Mouse (Mus musculus) adipocyte (in vitro differentiated cells): Measurements from ENCODE around the gene Tmprss2.

ENCODE experiments used
- DNase-seq: peaks from one replicate; pipeline ENCODE4 v3.0.0-alpha.2; 2016; ENCODE audit warnings: low spot score

The Tmprss2 gene

DNA sequence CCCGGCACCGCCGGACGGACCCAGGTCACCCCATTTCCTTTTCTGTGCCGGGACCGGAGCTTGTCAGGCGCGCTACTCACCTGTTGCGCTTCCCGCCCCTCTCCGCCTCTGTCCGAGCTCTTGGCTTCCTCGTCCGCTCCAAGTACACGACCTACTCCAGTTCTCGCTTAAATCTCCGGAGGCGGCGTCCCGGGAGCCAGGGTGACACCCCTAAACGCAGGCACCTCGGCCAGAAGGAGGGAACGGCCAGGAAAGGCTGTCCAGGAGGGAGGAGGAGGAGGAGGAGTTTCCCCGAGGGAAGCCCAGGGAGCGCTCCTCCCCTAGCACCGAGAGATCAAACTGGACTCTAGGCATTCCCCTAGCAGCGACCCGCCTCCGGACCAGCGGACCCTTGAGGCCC lies at the start of gene Tmprss2:
Gene Tmprss2, minus strand, starts transcription at position 257 of the 400 bp plus-strand sequence.
- no peak for DNase-seq

DNA sequence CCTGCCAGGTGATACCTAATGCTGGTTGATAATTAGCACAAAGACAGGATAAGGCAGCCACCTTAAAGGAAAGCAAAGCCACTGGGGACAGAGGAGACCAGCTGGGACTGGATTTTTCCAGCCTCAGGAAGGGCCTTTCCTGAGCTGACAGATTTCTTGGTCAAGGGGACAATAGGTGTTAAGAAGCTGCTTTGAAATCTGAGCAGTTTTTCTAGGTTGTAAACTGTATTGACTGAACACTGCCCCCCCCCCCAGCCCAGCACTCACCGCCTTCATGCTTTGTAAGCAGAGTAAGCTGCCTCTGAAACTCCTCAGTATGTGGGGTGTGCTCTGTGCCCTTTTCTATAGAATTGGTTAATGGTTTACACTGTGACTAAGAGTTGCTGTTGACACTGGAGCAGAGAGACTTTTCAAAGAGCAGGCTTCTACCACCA lies 48.2 kb upstream of the Tmprss2 start:
- no peak for DNase-seq

DNA sequence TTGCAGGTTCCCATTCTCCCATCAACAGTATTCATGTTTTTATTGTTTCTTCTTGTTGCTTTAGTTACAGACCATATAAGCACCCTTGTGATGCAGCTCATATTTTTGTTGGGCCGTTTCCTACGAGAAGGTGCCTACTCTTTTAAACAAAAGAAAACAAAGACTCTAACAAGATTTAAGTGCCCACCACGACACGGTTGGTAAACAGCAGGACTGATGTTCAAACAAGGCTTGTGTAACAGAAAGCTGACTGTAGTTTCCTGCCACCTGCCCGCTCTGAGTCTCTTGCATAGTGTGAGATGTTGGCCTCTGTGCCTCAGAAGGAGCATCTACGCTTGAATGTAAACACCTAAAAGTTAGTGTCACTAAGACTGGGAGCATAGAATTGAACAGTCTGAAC lies 47.5 kb upstream of the Tmprss2 start:
- DNase-seq = no peak

DNA sequence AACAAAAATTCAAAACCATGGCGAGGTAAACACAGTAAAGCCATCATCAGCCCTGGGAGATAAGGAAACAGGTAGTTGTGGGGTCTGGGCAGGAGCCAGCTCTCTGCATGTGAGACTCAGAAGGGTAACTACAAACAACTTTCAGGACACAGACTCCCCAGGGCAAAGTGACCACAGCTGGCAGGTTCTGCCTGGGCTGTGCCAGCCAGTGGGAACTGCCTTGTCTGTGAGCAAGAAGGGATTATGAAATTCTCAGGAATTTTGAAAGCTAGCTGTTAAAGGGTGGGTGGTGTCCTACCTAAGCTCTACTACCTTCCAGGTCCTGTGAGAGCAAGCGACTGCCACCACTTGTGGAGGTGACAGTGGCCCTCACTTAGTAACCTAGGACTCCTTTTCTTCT lies 44.8 kb upstream of the Tmprss2 start:
- DNase-seq = peak; percentile 9

DNA sequence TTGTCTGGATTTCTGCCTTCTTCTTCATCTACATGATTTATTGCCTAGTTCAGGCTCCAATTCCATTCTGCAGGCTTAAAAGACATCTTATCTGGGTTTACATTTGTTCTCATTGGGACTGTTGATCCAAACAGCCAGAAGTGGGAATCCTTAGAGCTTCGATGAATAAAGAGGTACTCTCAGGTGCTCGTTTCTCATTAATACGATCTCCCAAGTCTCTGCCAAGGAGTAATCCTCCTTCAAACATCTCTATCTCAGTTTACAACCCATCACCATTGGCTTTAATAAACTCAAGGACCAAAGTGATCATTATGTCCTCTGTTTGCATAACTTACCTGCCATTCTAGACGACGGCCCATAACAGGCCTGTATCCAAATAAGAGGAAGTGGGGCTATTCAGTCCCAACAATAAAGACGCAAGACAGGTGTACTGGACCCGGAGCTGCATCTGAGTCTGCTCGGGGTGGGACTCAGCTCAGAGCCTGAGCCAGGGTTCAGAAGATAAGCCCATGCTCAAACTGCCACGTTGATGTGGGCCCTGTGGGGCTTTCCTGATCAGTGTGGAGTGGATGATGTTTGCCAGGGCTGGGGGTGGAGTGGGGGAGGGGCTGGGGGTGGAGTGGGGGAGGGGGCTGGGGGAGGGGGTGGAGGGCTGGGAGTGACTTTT lies 38.7 kb upstream of the Tmprss2 start:
- DNase-seq = no peak

DNA sequence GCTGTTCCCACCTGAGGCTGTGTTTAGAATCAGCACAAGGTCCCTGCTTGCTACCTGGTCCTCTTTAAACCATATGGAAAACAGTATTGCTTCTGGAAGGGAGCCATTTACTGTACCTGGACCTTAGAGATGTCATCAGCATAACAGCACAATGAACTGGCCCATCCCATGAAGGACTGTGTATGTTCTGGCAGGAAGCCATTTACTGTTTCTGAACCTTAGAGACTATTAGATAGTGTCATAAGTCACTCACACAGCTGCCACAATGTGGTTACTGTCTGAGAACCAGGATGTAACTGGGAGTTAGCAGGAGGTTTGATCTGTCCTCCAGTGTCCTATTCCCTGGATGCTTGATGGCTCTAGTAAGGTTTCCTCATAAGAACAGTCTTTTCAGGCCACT lies 33.7 kb upstream of the Tmprss2 start:
- no peak for DNase-seq

DNA sequence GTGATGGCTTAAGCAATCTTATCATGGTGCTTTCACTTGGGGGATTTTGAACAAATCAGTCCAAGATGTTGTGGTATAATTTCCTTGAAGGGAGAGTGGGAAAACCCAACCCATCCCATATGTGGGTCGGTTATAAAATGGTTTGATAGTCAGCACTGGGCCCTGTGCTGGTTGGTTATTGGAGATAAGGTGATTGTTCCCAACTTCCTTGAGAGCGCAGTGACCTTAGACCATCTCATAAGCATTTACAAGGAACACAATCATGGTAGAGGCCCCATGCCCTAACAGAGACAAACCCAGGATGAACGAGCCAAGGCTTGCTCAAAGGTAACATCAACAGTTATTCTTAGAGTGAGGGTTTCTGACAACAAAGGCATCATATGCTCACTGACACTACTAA lies 28.6 kb upstream of the Tmprss2 start:
- no peak for DNase-seq

DNA sequence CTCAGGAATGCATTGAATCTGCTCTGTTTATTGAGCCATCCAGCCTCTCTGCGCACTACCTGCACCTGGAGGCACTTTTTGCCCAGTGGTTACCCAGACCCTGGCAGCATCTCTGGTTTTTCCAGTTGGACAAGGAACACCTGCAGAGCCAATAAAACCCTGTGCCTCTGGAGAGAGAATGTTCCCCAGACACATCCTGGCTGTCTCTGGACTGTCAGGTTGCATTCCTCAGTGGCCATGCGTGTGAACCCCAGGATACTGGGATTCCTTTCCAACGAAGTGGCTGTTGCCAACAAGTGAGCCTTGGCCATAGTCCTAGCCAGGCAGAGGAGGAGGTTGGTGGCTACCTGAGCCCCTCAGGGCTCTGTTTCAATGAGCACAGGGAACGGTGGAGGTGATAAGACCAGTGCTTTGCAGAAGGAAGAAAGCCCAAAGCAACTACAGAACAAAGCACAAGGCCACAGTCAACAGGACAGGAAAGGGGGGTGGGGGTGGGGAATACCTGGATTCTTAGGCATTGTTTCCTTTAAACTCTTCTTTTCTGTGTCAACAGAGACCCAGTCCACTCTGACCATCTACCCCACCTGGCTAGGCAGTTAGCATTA lies 22.0 kb upstream of the Tmprss2 start:
- no peak for DNase-seq

DNA sequence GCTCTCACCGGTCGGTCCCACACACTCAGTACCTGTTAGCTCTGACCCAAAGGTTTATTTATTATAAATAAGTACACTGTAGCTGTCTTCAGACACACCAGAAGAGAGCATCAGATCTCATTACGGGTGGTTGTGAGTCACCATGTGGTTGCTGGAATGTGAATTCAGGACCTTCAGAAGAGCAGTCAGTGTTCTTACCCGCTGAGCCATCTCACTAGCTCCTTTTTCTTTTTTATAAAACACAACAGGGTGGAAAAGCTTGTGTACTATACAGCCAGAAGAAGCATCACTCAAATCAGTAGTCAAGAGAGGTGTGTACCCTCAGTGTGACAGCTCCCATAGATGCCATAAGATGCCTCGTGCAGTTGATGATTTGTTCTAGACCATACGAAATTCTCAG lies 12.2 kb upstream of the Tmprss2 start:
- DNase-seq = no peak

DNA sequence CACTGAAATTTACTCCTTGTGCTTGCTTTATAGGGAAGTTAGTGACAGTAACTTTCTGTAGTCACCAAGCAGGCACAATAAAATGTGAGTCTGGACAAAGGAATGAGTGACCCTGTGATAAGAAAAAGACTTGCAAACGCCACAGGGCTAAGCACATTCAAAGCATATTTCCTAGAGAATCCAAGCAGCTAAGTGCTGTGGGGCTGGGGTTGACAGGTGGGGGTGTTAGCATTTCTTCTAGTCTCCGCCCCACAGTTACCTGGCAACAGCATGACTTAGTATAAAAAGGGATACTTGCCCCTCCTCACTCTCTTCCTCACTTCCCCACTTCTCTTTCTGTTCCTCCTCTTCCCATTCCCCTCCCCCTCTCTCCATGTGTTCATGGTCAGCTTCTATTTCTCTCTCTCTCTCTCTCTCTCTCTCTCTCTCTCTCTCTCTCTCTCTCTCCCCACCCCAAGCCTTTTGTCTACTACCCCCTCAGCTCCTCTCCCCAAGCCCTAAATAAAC lies 11.4 kb upstream of the Tmprss2 start:
- no peak for DNase-seq

DNA sequence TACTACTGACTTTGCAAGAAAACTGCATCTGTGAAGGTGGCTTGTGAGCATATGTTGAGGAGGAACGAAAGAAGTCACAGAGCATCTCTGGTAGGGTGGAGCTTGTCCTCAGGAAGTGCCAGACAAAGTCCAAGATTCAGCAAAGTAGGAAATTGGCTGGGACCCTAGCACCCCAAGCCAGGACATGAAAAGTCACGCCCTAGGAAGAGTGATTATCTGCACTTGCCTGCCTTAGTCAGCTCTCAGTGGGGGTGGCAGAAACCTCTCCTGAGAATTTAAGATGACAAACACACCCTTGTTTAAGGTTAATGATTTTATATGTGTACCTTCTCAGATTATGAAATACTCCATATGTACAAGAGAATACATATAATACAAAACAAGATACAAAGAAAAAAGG lies 7.3 kb upstream of the Tmprss2 start:
- no peak for DNase-seq

DNA sequence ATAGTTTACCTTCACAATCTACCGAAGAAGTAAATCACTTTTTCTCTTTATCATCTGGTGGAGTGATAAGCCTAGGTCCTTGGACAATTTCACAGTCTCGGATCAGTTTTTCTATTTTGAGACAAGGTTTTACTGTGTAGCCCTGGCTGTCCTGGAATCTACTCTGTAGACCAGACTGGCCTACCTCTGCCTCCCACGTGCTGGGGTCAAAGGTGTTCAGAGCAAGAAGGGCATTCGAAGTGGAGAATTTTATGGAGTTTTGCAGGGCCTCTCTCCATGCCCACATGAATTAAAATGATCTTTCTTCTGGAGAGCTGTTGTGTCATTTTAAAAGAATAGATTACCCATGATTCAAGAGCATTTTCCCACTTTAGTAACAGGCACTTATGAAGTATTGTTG lies 1.0 kb upstream of the Tmprss2 start:
- DNase-seq = no peak

DNA sequence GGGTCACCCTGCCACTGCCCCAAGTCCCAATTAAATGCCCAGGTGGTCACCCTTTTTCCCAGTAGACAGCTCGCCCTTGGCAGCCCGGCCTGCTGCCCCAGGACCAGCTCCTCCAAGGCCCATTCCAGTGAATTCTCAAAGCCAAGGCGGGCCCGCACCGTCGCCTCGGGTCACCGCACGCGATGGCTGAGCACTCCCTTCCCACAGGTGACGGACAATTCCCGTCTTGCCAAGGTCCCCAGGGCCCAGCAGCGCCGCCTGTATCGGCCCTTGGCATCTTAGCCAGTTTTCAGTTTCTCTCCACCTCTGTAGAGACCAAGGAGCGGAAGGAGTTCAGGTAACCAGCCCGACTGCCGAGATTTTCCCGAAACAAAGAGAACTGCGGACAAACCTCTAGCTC lies 749 bp downstream of the Tmprss2 start:
- no peak for DNase-seq

DNA sequence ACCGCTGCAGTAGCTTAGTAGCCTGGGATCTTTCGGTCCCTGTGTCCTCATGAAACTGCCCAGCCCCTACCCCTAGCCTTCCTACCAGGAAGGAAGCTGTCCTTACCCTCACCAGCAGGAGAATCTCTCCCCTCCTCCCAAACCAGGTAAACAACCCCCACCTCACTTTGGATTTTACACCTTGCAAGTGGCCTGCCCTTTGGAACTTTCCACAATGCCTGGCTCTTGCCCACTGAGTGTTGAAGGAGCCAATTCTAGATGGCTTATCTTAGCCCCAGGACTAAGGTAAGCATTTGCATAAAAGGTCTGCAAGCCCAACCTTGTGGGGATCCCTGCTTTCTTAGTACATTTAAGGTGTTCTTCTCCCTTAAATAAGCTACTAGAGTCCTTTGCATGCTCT lies 1.3 kb downstream of the Tmprss2 start:
- no peak for DNase-seq

DNA sequence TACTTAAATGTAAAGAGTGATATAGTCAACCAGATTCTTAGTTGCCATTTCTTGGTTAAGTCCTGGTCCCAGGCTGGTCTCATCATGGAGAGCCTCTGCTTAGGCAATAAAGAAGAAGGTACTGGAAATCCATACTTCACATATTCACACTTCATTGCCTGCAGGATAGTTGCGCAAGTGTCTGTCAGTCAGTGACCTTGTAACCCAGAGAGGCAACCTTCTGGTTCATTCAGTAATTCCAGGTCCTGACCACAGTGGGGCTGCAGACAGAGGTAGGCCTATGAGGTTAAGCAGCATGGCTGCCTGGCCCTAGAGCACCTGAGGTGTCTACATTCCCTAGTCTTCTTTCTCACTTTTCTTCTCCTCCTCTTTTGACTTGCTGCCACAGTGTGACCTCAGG lies 3.0 kb downstream of the Tmprss2 start:
- DNase-seq = no peak

DNA sequence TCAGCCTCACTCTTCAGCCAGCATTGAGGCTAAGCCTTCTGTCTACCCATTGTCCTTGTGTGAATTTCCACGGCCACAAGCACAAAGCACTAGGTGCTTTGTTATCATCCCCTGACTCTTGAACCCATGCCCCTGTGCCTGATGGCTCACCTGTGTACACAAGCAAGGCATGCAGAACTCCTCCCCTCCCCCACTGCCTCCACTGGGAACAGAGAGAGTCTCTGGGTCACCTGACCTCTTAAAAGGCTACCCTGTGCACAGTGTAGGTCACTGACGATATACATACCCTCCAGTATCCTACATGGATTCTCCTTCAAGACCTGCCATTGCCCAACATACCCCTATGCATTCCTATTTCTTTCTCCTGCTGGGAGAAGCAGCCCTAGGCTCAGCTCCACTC lies 4.2 kb downstream of the Tmprss2 start:
- no peak for DNase-seq

DNA sequence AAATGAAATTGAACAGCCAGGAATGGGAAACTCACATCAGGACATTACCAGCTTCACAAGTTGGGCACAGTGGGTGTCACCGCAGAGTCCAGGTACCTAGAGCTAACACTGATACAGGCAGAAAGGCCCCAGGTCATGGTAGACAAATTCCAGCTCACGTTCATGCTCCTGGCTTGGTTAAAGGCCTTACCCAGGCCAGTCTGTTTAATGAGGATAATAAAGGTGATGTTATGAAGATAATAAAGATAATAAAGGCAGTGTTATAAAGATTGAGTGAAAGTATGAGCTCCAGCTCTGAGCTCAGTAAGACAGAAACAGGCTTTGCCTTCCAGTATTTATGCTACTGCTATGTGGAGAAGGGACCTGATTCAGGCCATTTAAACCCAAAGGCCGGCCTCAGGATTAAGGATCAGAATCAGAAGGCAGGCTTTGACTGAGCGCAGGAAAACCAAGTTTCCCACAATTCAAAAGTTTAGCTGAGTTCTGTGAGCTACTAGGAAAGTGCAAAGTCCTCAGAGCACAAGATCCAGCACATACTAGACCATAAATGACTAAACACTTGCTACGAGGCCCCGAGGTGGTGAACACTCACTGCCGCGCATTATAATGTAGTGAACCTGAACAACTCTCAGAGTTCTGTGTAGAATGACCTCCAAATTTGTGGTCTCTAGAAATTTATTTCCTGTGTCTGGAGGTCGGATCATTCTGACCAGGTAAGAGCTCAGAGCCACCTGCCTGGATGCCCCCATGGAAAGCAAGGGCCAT lies 4.9 kb downstream of the Tmprss2 start:
- DNase-seq = no peak

DNA sequence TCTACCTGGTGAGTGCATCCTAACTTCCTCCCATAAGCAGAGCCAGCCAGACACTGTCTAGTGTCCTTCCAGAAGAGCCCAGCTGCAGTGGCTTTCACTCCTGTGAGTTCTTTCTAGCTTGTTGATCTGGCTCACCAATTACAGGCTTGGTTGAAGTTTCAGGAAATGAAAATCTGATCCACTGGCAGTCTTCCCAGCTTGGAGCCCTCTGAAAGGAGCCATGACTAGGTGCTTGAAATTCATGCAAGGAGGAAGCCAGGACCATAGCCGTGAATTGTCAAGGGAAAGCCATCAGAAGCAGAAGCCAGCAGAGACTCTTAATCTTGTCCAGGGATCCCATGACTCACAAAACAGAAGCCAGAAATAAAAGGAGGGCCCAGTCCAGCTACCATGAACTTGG lies 8.7 kb downstream of the Tmprss2 start:
- DNase-seq = peak; percentile 12

DNA sequence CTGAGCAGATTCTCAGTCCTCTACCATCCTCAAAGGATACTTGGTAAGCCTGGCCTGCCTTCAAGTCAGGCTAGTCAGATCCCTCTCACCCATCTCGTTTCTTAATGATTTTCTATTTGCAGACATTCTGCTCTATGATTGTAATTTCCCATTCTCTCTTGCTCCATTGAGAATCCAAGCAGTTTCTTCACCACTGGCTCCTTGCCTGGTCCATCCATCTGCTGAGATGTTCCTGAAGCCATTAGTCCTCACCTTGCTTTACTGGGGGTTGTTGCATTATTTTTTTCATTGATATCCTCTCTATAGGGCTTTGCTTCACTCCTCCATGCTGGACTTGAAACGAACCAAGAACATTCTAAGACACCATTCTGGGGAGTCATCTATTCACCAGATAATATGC lies 10.4 kb downstream of the Tmprss2 start:
- DNase-seq = no peak

DNA sequence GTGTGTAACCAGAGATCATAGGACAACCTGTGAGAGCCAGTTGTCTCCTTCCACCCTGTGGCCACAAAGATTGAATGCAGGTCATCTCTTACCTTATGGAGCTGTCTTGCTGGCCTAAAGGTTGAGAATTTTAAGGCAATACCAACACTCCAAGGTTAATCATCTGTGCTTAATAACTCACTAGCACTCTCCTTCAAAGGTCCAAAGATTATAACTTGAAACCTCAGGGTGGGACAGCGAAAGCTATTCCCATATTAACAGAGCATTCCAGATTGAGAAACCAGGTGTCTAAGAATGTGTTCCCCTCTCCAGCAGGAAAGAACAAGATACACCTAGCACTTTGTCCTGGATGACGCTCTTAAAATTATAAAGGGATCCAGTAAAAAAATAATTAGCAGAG lies 12.9 kb downstream of the Tmprss2 start:
- DNase-seq = no peak

DNA sequence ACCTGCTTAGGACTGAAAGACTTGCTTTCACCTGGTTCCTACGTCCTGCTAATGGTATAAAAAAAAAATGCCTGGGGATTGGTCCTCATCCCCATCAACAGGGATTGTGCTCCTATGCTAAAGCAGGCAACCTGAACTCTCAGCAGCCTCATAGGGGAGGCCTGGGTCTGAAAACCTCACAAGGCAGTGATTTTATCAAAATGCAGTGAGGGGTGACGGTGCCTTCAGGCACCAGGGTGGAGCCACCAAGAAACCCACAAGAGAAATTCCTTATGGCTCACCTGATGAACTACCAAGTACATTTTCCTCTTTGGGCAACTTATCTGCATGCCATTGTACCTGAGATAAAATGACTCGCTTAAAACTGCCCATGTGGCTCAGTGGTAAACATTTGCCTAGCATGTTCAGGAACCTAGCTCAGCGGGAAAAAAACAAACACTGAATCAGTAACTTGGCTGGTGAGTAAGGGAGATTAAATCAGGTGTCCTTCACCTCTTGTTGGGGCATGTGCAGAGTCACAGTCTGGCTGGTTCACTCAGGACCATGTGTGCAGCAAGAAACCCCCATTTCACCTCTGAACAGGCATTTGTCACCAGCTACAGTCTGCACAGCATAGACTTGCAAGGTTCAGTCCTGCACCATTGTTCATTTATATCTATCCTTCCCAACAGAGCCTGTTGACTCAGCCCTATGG lies 17.0 kb downstream of the Tmprss2 start:
- no peak for DNase-seq

DNA sequence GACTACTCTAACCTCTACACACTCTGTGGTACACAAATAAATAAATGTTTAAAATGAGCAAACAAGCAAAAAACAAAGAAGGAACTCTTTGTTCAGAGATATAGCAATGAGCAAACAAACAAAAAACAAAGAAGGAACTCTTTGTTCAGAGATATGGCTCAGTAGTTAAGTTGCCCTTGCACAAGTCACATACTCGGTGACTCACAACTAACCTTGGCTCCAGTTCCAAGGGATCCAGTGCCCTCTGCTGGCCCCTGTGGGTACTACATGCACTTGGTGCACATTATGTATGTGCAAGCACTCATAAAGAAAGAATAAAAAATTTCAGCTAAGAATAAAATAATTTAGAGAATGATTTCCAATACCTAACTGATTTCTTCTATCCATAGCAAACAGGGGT lies 17.9 kb downstream of the Tmprss2 start:
- DNase-seq = peak; percentile 93

DNA sequence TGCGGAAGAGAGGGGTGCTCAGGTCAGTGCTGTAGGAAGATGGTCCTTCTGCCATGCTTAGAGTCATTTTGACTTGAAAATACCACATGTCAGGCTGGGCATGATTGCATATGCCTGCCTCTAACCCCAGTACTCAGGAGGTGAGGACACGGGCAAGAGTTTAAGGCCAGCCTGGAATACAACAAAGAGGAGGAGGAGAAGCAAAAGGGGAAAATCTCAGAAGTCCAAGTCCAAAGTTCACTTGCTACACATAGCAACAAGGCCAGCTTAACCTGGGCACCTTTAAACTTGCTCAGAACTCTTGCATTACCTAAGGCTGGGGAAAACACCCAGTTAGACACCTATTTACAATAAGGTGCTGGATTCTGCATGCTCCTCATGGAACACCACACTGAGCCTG lies 19.5 kb downstream of the Tmprss2 start:
- DNase-seq = no peak
